Mouse (Mus musculus): ENCODE results near the gene Pxdc1. TPM values are rescaled to one million over a fixed set of nuclear protein-coding genes. Genes with fewer than 3 reads are reported as not detected.

Gene Pxdc1
- polyA plus RNA-seq, 1 experiment: 119 TPM

DNA sequence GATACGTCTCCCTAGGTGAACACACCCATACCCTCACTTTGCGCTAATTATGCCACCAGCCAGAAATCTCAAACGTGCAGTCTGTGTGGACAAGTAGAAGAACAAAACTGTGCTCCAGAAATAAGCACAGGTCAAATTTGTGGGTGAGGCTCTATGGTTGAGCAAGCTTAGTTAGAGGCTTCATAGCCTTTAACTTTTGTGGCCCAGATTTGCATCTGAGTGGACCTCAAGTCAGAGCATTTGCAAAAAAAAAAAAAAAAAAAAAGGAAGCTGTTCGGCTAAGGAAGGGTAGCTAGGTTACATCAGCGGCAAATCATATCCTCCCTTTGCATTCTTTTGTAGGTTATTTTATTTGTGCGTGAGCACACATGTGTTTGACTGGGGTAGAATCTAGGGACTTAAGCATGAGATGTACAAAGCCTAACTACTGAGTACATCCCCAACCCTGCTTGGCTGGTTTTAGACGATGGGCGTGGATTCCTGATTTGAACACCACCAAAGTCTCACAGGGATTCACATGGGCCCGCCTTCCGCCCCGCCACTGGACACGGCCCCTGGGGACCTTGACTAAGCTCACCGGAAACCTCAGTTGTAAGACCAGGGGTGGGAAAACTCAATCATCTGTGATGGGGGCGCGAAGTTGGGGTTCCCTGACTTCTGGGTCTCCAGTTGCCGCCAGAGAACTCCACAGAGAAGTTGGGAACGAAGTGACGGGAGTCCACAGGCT lies 30.6 kb upstream of the Pxdc1 start:
- Histone ChIP-seq H3K4me1 (ENCODE audit: control insufficient read depth, insufficient read depth, insufficient read length, low read length) (no peaks in the 10 kb centered on the region), H3K27ac (ENCODE audit: insufficient read depth, low read depth, low read length) (no peak overlapping the region), H3K36me3 (ENCODE audit: control insufficient read depth, insufficient read depth, low read length) (no peaks in the 10 kb centered on the region), H3K4me3 (ENCODE audit: low read depth, low read length) (no peak overlapping the region), H3K27me3 (ENCODE audit: control insufficient read depth, insufficient read depth, low read length) (no peaks in the 10 kb centered on the region)
- TF ChIP-seq CTCF (IDR thresholded peaks at IDR 0.05; ENCODE audit: extremely low read depth, insufficient read length, insufficient replicate concordance, low read depth, low read length): no peak
- no peak for TF ChIP-seq POLR2A (IDR thresholded peaks at IDR 0.05; ENCODE audit: low read depth, low read length)
- WGBS: 87% methylated on average over 18 of the region's 18 CpGs

DNA sequence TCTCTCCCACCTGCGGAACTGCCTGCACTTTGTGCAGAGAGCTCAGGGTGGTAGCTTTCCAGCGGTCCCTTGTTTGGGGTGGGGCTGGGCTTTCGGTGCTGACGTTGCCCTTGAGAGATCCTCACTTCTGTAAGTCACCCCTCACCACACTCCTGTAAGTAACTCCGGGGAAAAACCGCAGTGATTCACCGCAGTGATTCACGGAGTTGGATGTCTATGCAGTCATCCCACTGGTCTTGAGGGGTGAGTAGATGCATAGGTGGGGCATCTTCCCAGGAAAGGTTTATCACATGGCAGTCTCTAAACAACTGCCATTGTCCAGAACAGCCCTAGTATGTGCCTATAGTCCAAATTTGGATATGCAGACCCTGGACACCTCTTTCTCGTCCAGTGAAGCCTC lies 30.0 kb upstream of the Pxdc1 start:
- TF ChIP-seq CTCF (IDR thresholded peaks at IDR 0.05; ENCODE audit: extremely low read depth, insufficient read length, insufficient replicate concordance, low read depth, low read length) (no peak), POLR2A (IDR thresholded peaks at IDR 0.05; ENCODE audit: low read depth, low read length) (no peak)
- Histone ChIP-seq H3K4me3 (ENCODE audit: low read depth, low read length) (no peak overlapping the region), H3K27ac (ENCODE audit: insufficient read depth, low read depth, low read length) (no peak overlapping the region), H3K36me3 (ENCODE audit: control insufficient read depth, insufficient read depth, low read length) (no peaks in the 10 kb centered on the region), H3K27me3 (ENCODE audit: control insufficient read depth, insufficient read depth, low read length) (no peaks in the 10 kb centered on the region), H3K4me1 (ENCODE audit: control insufficient read depth, insufficient read depth, insufficient read length, low read length) (no peaks in the 10 kb centered on the region)
- 80% methylated on average over 9 of the region's 9 CpGs for WGBS

DNA sequence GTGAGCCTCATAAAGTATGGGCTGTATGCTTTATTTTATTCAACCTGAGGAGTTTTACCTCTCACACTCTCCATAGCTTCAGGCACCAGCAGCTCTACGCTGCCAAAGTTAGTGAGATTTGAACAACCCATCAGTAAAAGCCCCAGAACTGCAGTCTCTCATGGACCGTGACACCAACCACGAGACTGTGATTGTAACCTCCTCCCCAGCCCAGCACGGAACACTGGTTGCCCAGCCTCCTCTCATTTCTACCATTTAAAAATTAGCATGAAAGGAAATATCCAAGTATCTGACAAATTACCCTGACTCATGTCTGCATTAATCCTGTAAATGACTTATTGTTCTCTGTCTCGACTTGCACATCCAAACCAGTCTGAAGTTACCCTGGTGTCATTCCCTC lies 23.2 kb upstream of the Pxdc1 start:
- Histone ChIP-seq H3K36me3 (ENCODE audit: control insufficient read depth, insufficient read depth, low read length) (no peaks in the 10 kb centered on the region), H3K27me3 (ENCODE audit: control insufficient read depth, insufficient read depth, low read length) (no peaks in the 10 kb centered on the region), H3K27ac (ENCODE audit: insufficient read depth, low read depth, low read length) (no peak overlapping the region), H3K4me1 (ENCODE audit: control insufficient read depth, insufficient read depth, insufficient read length, low read length) (no peaks in the 10 kb centered on the region), H3K4me3 (ENCODE audit: low read depth, low read length) (no peak overlapping the region)
- TF ChIP-seq POLR2A (IDR thresholded peaks at IDR 0.05; ENCODE audit: low read depth, low read length): no peak
- TF ChIP-seq CTCF (IDR thresholded peaks at IDR 0.05; ENCODE audit: extremely low read depth, insufficient read length, insufficient replicate concordance, low read depth, low read length): no peak
- WGBS: 75% methylated on average over 5 of the region's 5 CpGs

DNA sequence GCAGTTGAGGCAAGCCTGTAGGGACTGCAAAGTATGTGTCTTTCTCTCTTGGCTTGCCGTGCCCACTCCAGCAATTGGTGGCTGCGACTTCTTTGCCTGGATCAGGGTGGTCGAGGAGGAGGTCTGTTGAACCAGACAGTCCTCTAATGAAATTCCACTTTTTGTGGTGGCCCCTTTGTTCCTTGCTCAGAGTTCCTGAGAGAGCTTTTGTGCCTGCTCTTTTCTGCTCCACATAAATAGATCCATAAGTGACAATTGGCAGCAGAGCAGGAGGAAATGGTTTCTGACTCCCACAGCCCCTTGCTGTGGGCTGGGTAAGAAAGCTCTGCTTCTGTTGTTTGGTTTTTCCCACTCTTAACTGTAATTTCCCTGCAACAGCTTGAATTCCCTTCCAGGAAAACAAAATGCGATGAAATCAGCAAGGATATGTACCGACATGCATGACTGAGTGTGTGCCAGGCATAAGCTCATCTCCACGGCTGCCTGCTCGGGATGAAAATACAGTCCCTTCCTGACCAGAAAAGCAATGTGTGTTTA lies 22.6 kb upstream of the Pxdc1 start:
- Histone ChIP-seq H3K4me3 (ENCODE audit: low read depth, low read length) (no peak overlapping the region), H3K27ac (ENCODE audit: insufficient read depth, low read depth, low read length) (no peak overlapping the region), H3K27me3 (ENCODE audit: control insufficient read depth, insufficient read depth, low read length) (no peaks in the 10 kb centered on the region), H3K4me1 (ENCODE audit: control insufficient read depth, insufficient read depth, insufficient read length, low read length) (no peaks in the 10 kb centered on the region), H3K36me3 (ENCODE audit: control insufficient read depth, insufficient read depth, low read length) (no peaks in the 10 kb centered on the region)
- 71% methylated on average over 7 of the region's 7 CpGs for WGBS
- TF ChIP-seq CTCF (IDR thresholded peaks at IDR 0.05; ENCODE audit: extremely low read depth, insufficient read length, insufficient replicate concordance, low read depth, low read length) (no peak), POLR2A (IDR thresholded peaks at IDR 0.05; ENCODE audit: low read depth, low read length) (no peak)

DNA sequence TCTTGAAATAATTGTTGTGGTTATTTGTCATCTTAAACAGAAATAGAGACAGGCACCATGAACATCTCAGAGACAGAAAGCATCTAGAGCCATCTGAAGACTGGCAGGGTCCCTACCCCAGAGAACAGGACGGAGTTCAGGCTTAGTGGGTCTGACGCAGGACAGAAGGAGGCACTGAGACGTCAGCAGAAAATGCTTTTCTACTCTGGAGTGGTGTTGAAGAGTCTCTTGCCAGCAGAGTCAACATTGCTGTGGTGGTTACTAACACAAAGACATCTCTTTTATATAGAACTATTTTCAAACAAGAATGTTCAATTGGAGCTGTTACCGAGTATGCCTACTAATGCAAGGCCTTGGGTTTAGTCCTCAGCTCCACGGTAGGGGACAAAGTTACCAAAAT lies 20.1 kb upstream of the Pxdc1 start:
- H3K27ac ChIP-seq (ENCODE audit: insufficient read depth, low read depth, low read length): no peak overlapping the region
- H3K4me3 ChIP-seq (ENCODE audit: low read depth, low read length): no peak overlapping the region
- H3K27me3 ChIP-seq (ENCODE audit: control insufficient read depth, insufficient read depth, low read length): no peaks in the 10 kb centered on the region
- WGBS: 90% methylated on average over 5 of the region's 5 CpGs
- TF ChIP-seq POLR2A (IDR thresholded peaks at IDR 0.05; ENCODE audit: low read depth, low read length) (no peak), CTCF (IDR thresholded peaks at IDR 0.05; ENCODE audit: extremely low read depth, insufficient read length, insufficient replicate concordance, low read depth, low read length) (no peak)
- H3K36me3 ChIP-seq (ENCODE audit: control insufficient read depth, insufficient read depth, low read length): no peaks in the 10 kb centered on the region
- no peaks in the 10 kb centered on the region for H3K4me1 ChIP-seq (ENCODE audit: control insufficient read depth, insufficient read depth, insufficient read length, low read length)

DNA sequence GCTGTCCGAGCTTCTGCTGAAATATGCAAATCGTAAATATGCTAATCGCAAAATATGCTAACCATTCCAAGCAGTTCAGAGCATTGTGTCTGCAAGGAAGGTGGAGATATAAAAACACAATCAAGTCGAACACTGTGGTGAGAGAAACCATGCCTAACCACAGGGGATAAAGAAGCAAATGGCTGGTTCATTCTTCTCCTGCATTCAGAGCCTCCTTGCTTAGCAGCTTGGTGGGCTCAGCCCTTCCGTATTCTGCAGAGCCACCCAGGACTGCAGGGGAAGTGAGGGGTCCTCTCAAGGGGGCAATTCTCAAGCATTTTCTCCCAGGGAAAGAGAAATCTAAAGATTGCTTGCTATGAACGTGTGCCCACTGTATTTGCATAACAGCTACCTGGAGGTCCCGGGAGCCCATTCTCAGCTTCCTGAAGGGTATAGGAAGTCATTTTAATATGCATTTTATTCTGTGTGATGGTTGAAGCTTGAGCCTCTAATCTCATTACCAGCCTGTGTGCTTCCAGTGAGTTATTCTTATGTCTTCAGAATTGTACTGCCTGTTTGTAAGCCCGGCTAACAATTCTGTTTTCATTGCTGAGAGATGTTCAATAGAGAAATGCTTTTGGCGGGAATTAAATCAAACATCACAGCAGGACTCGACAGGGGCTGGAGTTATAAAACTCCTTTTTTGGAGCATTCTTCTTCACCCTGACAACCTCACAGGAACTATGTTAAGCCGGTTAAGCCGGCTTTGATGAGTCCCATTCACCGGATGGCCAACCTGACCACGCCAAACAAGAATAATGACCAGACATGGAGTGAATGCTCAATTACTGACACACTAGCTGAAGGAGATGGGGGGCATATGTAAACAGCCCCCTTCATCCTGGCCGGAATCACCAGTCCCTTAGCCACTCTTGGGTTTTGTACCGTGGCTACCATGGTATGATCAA lies 16.9 kb upstream of the Pxdc1 start:
- Histone ChIP-seq H3K27ac (ENCODE audit: insufficient read depth, low read depth, low read length) (no peak overlapping the region), H3K4me1 (ENCODE audit: control insufficient read depth, insufficient read depth, insufficient read length, low read length) (0 out of 2 replicates have a peak, but pooled peaks cover 5% of the 10 kb centered on the region), H3K36me3 (ENCODE audit: control insufficient read depth, insufficient read depth, low read length) (no peaks in the 10 kb centered on the region), H3K27me3 (ENCODE audit: control insufficient read depth, insufficient read depth, low read length) (no peaks in the 10 kb centered on the region), H3K4me3 (ENCODE audit: low read depth, low read length) (no peak overlapping the region)
- 78% methylated on average over 16 of the region's 16 CpGs for WGBS
- TF ChIP-seq CTCF (IDR thresholded peaks at IDR 0.05; ENCODE audit: extremely low read depth, insufficient read length, insufficient replicate concordance, low read depth, low read length) (no peak), POLR2A (IDR thresholded peaks at IDR 0.05; ENCODE audit: low read depth, low read length) (no peak)

DNA sequence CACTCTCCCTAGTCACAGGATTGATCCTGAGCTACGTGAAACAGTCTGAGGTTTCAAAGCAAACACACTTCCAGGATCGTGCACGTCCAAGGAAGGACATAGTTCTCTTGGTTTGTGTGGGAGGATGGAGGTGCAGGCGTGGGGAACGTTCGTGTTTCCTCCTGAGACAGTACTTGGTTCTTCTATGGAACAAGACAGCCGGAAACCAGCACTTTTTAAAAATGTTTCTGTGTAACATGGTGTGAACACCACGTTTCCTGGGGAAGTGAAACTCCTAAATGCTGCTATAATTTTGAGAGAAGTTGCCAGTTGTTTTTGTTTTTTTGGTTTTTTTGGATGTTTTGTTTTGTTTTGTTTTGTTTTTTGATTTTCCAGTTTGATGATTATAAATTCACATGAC lies 13.9 kb upstream of the Pxdc1 start:
- no peaks in the 10 kb centered on the region for H3K27me3 ChIP-seq (ENCODE audit: control insufficient read depth, insufficient read depth, low read length)
- WGBS: 73% methylated on average over 8 of the region's 8 CpGs
- no peaks in the 10 kb centered on the region for H3K36me3 ChIP-seq (ENCODE audit: control insufficient read depth, insufficient read depth, low read length)
- no peak overlapping the region for H3K4me3 ChIP-seq (ENCODE audit: low read depth, low read length)
- H3K27ac ChIP-seq (ENCODE audit: insufficient read depth, low read depth, low read length): no peak overlapping the region
- TF ChIP-seq CTCF (IDR thresholded peaks at IDR 0.05; ENCODE audit: extremely low read depth, insufficient read length, insufficient replicate concordance, low read depth, low read length): no peak
- no peak for TF ChIP-seq POLR2A (IDR thresholded peaks at IDR 0.05; ENCODE audit: low read depth, low read length)
- 0 out of 2 replicates have a peak, but pooled peaks cover 5% of the 10 kb centered on the region for H3K4me1 ChIP-seq (ENCODE audit: control insufficient read depth, insufficient read depth, insufficient read length, low read length)

Data from small intestine, adult 2 months (tissue).